Mouse (Mus musculus) kidney, postnatal 0 days (tissue): ENCODE results near the gene AI481877. TPM values are rescaled to one million over a fixed set of nuclear protein-coding genes. Genes with fewer than 3 reads are reported as not detected.

Experiments
- ATAC-seq: fragments of 200-750 bp; cut with Nextera tagmentation; replicated peaks from 2 replicates; pipeline ENCODE4 v1.8.0; 2017; ENCODE audit warnings: low read depth, moderate number of reproducible peaks, moderate TSS enrichment, moderate library complexity; ENCODE audit not compliant: low FRiP score
- DNase-seq: peaks from one replicate; pipeline ENCODE4 v3.0.0-alpha.2; 2016; ENCODE audit warnings: low spot score
- H3K27ac ChIP-seq: fragments of 300-500 bp; sonication (generic); 2 replicates; pipeline ENCODE4 v1.5.1; 2014; ENCODE audit warnings: mild to moderate bottlenecking
- H3K27me3 ChIP-seq: fragments of 300-500 bp; sonication (generic); 2 replicates; pipeline ENCODE4 v1.6.1; 2014; ENCODE audit warnings: low read length, mixed read lengths; ENCODE audit not compliant: insufficient read depth
- H3K36me3 ChIP-seq: fragments of 300-500 bp; sonication (generic); 2 replicates; pipeline ENCODE4 v1.6.1; 2014; ENCODE audit warnings: low read length, mixed read lengths; ENCODE audit not compliant: insufficient read depth
- H3K4me1 ChIP-seq: fragments of 300-500 bp; sonication (generic); replicated peaks from 2 replicates; pipeline ENCODE4 v1.6.1; 2014; ENCODE audit warnings: antibody characterized with exemption, low read length, mixed read lengths; ENCODE audit not compliant: insufficient read depth
- H3K4me2 ChIP-seq: fragments of 300-500 bp; sonication (generic); 2 replicates; pipeline ENCODE4 v1.6.1; 2014; ENCODE audit warnings: mild to moderate bottlenecking, low read length, moderate library complexity, mixed read lengths
- H3K4me3 ChIP-seq: fragments of 300-500 bp; sonication (generic); replicated peaks from 2 replicates; pipeline ENCODE4 v1.5.1; 2014; ENCODE audit warnings: low read depth, low read length
- H3K9ac ChIP-seq: fragments of 300-500 bp; sonication (generic); 2 replicates; pipeline ENCODE4 v1.6.1; 2014; ENCODE audit warnings: low read depth, low read length
- H3K9me3 ChIP-seq: fragments of 300-500 bp; sonication (generic); replicated peaks from 2 replicates; pipeline ENCODE4 v1.6.1; 2016; ENCODE audit warnings: low read length, inconsistent platforms, mixed read lengths
- CTCF ChIP-seq: IDR thresholded peaks from 2 replicates; pipeline ENCODE4 v1.5.1; 2016; ENCODE audit warnings: antibody characterized with exemption, low read depth, mild to moderate bottlenecking, moderate library complexity
- WGBS: fragments of 180-500 bp; shearing (Covaris S2); extraction: QIAGEN DNeasy Blood & Tissue Kit; methylation state at CpG from one replicate; pipeline ENCODE4 v1.1.7; 2014; 5-methylcytosine and 5-hydroxymethylcytosine counted together
- polyA plus RNA-seq: library from polyadenylated mRNA; unstranded; fragments of >200 nt; fragmentation: Nextera tagmentation; extraction: Ambion mirVana; gene quantifications from 2 replicates; pipeline ENCODE4 v1.2.1, GENCODE M21; 2015

The AI481877 gene
- polyA plus RNA-seq, 1 experiment from 2014 or later, result not detected

GRCm38 (mm10) chr4:59069276-59069675 is 69.5 kb downstream of the AI481877 start:
- ATAC-seq (no peak), DNase-seq (no peak)
- no peaks in the 10 kb centered on the region for H3K9me3 ChIP-seq
- H3K27ac ChIP-seq, result no peak overlapping the region
- no peaks in the 10 kb centered on the region for H3K27me3 ChIP-seq
- H3K4me1 ChIP-seq, result no peaks in the 10 kb centered on the region
- 62% methylated on average over 3 of the region's 3 CpGs for WGBS
- no peak for TF ChIP-seq CTCF
- H3K36me3 ChIP-seq, result no peaks in the 10 kb centered on the region
- H3K4me3 ChIP-seq, result no peak overlapping the region
- H3K9ac ChIP-seq, result no peak overlapping the region
- H3K4me2 ChIP-seq, result no peak overlapping the region

GRCm38 (mm10) chr4:59062526-59062925 is 76.3 kb downstream of the AI481877 start:
- ATAC-seq, result no peak
- WGBS, result 69% methylated on average over 12 of the region's 12 CpGs
- no peak overlapping the region for H3K4me3 ChIP-seq

GRCm38 (mm10) chr4:59057929-59058328 is 80.9 kb downstream of the AI481877 start:
- WGBS, result 79% methylated on average over 3 of the region's 3 CpGs
- Histone ChIP-seq H3K27me3 (no peaks in the 10 kb centered on the region), H3K4me3 (no peak overlapping the region), H3K27ac (no peak overlapping the region), H3K36me3 (no peaks in the 10 kb centered on the region), H3K4me1 (no peaks in the 10 kb centered on the region), H3K9ac (no peak overlapping the region), H3K4me2 (no peak overlapping the region), H3K9me3 (no peaks in the 10 kb centered on the region)
- ATAC-seq (no peak), DNase-seq (no peak)
- TF ChIP-seq CTCF, result no peak

More at GRCm38 (mm10) chr4:59062526-59062925, 76.3 kb downstream of the AI481877 start:
- H3K36me3 ChIP-seq, result no peaks in the 10 kb centered on the region
- no peak for DNase-seq
- H3K4me2 ChIP-seq, result no peak overlapping the region
- TF ChIP-seq CTCF, result no peak
- no peak overlapping the region for H3K27ac ChIP-seq
- no peaks in the 10 kb centered on the region for H3K9me3 ChIP-seq
- no peaks in the 10 kb centered on the region for H3K4me1 ChIP-seq
- no peak overlapping the region for H3K9ac ChIP-seq
- no peaks in the 10 kb centered on the region for H3K27me3 ChIP-seq

GRCm38 (mm10) chr4:59051081-59051480 is 87.7 kb downstream of the AI481877 start:
- Histone ChIP-seq H3K27me3 (no peaks in the 10 kb centered on the region), H3K4me3 (no peak overlapping the region), H3K36me3 (no peaks in the 10 kb centered on the region), H3K27ac (no peak overlapping the region), H3K9ac (no peak overlapping the region), H3K4me2 (no peak overlapping the region), H3K9me3 (no peaks in the 10 kb centered on the region), H3K4me1 (no peaks in the 10 kb centered on the region)
- ATAC-seq (no peak), DNase-seq (no peak)
- 100% methylated on average over 1 of the region's 1 CpGs for WGBS
- no peak for TF ChIP-seq CTCF

- no peaks in the 10 kb centered on the region for H3K4me1 ChIP-seq
- H3K27me3 ChIP-seq, result no peaks in the 10 kb centered on the region
- no peak for TF ChIP-seq CTCF
- H3K4me3 ChIP-seq, result no peak overlapping the region
- H3K4me2 ChIP-seq, result no peak overlapping the region
- no peaks in the 10 kb centered on the region for H3K36me3 ChIP-seq
- no peak for DNase-seq
- H3K27ac ChIP-seq, result no peak overlapping the region
- WGBS, result 42% methylated on average over 3 of the region's 3 CpGs
- H3K9me3 ChIP-seq, result no peaks in the 10 kb centered on the region
- H3K9ac ChIP-seq, result no peak overlapping the region
- ATAC-seq, result no peak
Measured at GRCm38 (mm10) chr4:59047222-59047621, 91.6 kb downstream of the AI481877 start.

GRCm38 (mm10) chr4:59043891-59044290 is 94.9 kb downstream of the AI481877 start:
- Histone ChIP-seq H3K9ac (no peak overlapping the region), H3K4me2 (no peak overlapping the region), H3K9me3 (no peaks in the 10 kb centered on the region), H3K4me1 (no peaks in the 10 kb centered on the region), H3K27ac (no peak overlapping the region), H3K27me3 (no peaks in the 10 kb centered on the region), H3K36me3 (0 out of 2 replicates have a peak, but pooled peaks cover 2% of the 10 kb centered on the region), H3K4me3 (no peak overlapping the region)
- DNase-seq, result no peak
- 86% methylated on average over 6 of the region's 6 CpGs for WGBS
- no peak for ATAC-seq
- no peak for TF ChIP-seq CTCF

- no peak for ATAC-seq
- no peak for TF ChIP-seq CTCF
- Histone ChIP-seq H3K4me2 (no peak overlapping the region), H3K4me3 (no peak overlapping the region), H3K4me1 (no peaks in the 10 kb centered on the region), H3K27me3 (no peaks in the 10 kb centered on the region), H3K9me3 (no peaks in the 10 kb centered on the region), H3K27ac (no peak overlapping the region), H3K9ac (no peak overlapping the region), H3K36me3 (0 out of 2 replicates have a peak, but pooled peaks cover 2% of the 10 kb centered on the region)
- WGBS, result 95% methylated on average over 5 of the region's 5 CpGs
- DNase-seq, result no peak
Measured at GRCm38 (mm10) chr4:59043074-59043473, 95.7 kb downstream of the AI481877 start.
